Mouse (Mus musculus): ENCODE measurements around the gene Prkg2. TPM values are rescaled to one million over a fixed set of nuclear protein-coding genes. Genes with fewer than 3 reads are reported as not detected.

Prkg2 gene
- total RNA-seq (2021): 1 to 10 TPM; 9.1 to 9.2 TPM
- long read RNA-seq, experiment 1, full-length matches to known transcripts: 6 of 9 reads
- long read RNA-seq, experiment 1, partial matches to known transcripts: 3 of 9 reads
- long read RNA-seq, experiment 1, other reads (novel, unspliced or antisense): 0 of 9 reads
- long read RNA-seq, experiment 2, full-length matches to known transcripts: 4 of 9 reads
- long read RNA-seq, experiment 2, partial matches to known transcripts: 1 of 9 reads
- long read RNA-seq, experiment 2, other reads (novel, unspliced or antisense): 4 of 9 reads

GRCm38 (mm10) chr5:99036596-99037441, at the start of gene Prkg2:
Prkg2 (minus strand) TSS chr5:99037351.
- intact Hi-C loops (cut with DNase I): loop anchor here (10.0 kb wide), 3 partner anchors 52 to 132 kb away; no protein-coding TSS in a partner anchor
- peak; percentile 14 to 61 for DNase-seq (ENCODE audit: low spot score in 2 of 2)

GRCm38 (mm10) chr5:99083955-99084354, 46.8 kb upstream of the Prkg2 start:
- intact Hi-C loops (cut with DNase I): no loop called here
- no peak for DNase-seq (ENCODE audit: low spot score in 2 of 2)

GRCm38 (mm10) chr5:99078375-99078774, 41.2 kb upstream of the Prkg2 start:
- intact Hi-C loops (cut with DNase I): no loop called here
- DNase-seq (ENCODE audit: low spot score in 2 of 2): no peak

GRCm38 (mm10) chr5:99068391-99068790, 31.2 kb upstream of the Prkg2 start:
- DNase-seq (ENCODE audit: low spot score in 2 of 2): no peak
- intact Hi-C loops (cut with DNase I): no loop called here

GRCm38 (mm10) chr5:99062582-99062981, 25.4 kb upstream of the Prkg2 start:
- intact Hi-C loops (cut with DNase I): no loop called here
- DNase-seq (ENCODE audit: low spot score in 2 of 2): no peak

- intact Hi-C loops (cut with DNase I): loop anchor here (10.0 kb wide), 3 partner anchors 54 to 134 kb away; no protein-coding TSS in a partner anchor
- DNase-seq (ENCODE audit: low spot score in 2 of 2): no peak
These were observed 1.9 kb upstream of the Prkg2 start for GRCm38 (mm10) chr5:99039021-99039420.

GRCm38 (mm10) chr5:99037442-99037811, 276 bp upstream of the Prkg2 start:
- intact Hi-C loops (cut with DNase I): loop anchor here (10.0 kb wide), 3 partner anchors 53 to 133 kb away; no protein-coding TSS in a partner anchor
- no peak for DNase-seq (ENCODE audit: low spot score in 2 of 2)

GRCm38 (mm10) chr5:99035961-99036360, 1.2 kb downstream of the Prkg2 start:
- peak in 1 of 2 experiments; percentile 19 for DNase-seq (ENCODE audit: low spot score in 2 of 2)
- intact Hi-C loops (cut with DNase I): loop anchor here (10.0 kb wide), 3 partner anchors 51 to 131 kb away; no protein-coding TSS in a partner anchor

GRCm38 (mm10) chr5:99031551-99032149, 5.5 kb downstream of the Prkg2 start:
- intact Hi-C loops (cut with DNase I): loop anchor here (10.0 kb wide), 3 partner anchors 47 to 127 kb away; no protein-coding TSS in a partner anchor
- DNase-seq (ENCODE audit: low spot score in 2 of 2): peak in 1 of 2 experiments; percentile 24

GRCm38 (mm10) chr5:99026343-99026742, 10.8 kb downstream of the Prkg2 start:
- intact Hi-C loops (cut with DNase I): no loop called here

GRCm38 (mm10) chr5:99019709-99020108, 17.4 kb downstream of the Prkg2 start:
- intact Hi-C loops (cut with DNase I): no loop called here
- peak; percentile 76 to 88 for DNase-seq (ENCODE audit: low spot score in 2 of 2)

More at GRCm38 (mm10) chr5:99026343-99026742, 10.8 kb downstream of the Prkg2 start:
- DNase-seq (ENCODE audit: low spot score in 2 of 2): peak in 1 of 2 experiments; percentile 10

GRCm38 (mm10) chr5:99015140-99015539, 22.0 kb downstream of the Prkg2 start:
- intact Hi-C loops (cut with DNase I): no loop called here
- DNase-seq (ENCODE audit: low spot score in 2 of 2): no peak

GRCm38 (mm10) chr5:99010448-99011151, 26.6 kb downstream of the Prkg2 start:
- intact Hi-C loops (cut with DNase I): no loop called here
- no peak for DNase-seq (ENCODE audit: low spot score in 2 of 2)

GRCm38 (mm10) chr5:98998104-98998503, 39.0 kb downstream of the Prkg2 start:
- intact Hi-C loops (cut with DNase I): no loop called here
- DNase-seq (ENCODE audit: low spot score in 2 of 2): no peak

GRCm38 (mm10) chr5:98995767-98996166, 41.4 kb downstream of the Prkg2 start:
- no peak for DNase-seq (ENCODE audit: low spot score in 2 of 2)

GRCm38 (mm10) chr5:98991600-98991999, 45.6 kb downstream of the Prkg2 start:
- no peak for DNase-seq (ENCODE audit: low spot score in 2 of 2)
- intact Hi-C loops (cut with DNase I): no loop called here

More at GRCm38 (mm10) chr5:98995767-98996166, 41.4 kb downstream of the Prkg2 start:
- intact Hi-C loops (cut with DNase I): no loop called here

GRCm38 (mm10) chr5:98987634-98988033, 49.5 kb downstream of the Prkg2 start:
- DNase-seq (ENCODE audit: low spot score in 2 of 2): no peak
- intact Hi-C loops (cut with DNase I): loop anchor here (10.0 kb wide), 1 partner anchor 47 kb away; the partner anchor contains the start of gene Prkg2

- no peak for DNase-seq (ENCODE audit: low spot score in 2 of 2)
These were observed 50.0 kb downstream of the Prkg2 start for GRCm38 (mm10) chr5:98987116-98987515.

GRCm38 (mm10) chr5:98986459-98986858, 50.7 kb downstream of the Prkg2 start:
- intact Hi-C loops (cut with DNase I): loop anchor here (10.0 kb wide), 1 partner anchor 48 kb away; the partner anchor contains the start of gene Prkg2

More at GRCm38 (mm10) chr5:98987116-98987515, 50.0 kb downstream of the Prkg2 start:
- intact Hi-C loops (cut with DNase I): loop anchor here (10.0 kb wide), 1 partner anchor 48 kb away; the partner anchor contains the start of gene Prkg2

More at GRCm38 (mm10) chr5:98986459-98986858, 50.7 kb downstream of the Prkg2 start:
- no peak for DNase-seq (ENCODE audit: low spot score in 2 of 2)

Measured in left cerebral cortex, postnatal 14 days (tissue).